Mouse (Mus musculus): Measurements from ENCODE around the gene Bsn.

The Bsn gene

GRCm38 (mm10) chr9:108057262-108057562 is 133.0 kb downstream of the Bsn start:
- in situ Hi-C loops (cut with MboI, MseI), result no loop called here

DNA sequence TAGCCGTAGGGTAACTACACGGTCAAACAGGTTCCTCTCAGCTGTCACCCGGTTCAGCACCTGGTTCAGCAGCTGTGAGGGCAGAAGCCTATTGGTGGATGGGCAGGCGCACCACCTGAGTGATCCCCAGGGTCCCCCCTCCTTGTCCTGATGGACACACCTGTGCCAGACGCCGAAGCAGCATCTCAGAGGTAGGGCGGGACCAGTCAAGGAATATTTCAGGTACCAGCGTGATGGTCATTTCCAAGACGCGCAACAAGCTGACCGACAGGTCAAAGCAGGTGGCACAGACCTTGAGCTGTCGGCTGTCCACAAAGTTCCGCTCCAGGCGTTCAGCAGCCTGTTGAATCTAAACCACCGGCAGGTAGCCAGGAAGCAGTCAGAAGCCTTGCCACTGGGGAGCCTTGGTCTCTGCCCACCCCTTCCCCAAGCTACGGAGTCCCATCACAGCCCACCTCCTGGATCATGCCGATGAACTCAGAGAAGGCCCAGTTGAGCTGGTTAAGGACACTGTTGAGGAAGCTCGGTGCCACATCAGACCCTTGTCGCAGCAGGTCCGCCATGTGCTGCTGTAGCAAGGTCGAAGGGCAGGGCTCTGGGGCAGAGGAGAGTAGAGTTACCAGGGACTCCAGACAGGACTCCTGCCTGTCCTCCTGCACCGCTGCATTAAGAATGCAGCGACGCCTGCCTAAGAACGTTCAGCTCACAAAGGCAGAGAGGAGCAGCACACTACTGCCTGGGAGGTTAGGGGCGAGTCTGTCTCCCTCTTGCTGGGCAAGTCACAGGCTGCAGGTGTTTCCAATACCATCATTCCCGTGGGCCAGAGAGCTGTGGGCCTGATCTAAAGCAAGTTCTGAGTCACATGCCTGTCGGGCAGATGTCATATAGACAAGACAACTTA is 133.6 kb downstream of the Bsn start:
- in situ Hi-C loops (cut with MboI, MseI), result no loop called here

DNA sequence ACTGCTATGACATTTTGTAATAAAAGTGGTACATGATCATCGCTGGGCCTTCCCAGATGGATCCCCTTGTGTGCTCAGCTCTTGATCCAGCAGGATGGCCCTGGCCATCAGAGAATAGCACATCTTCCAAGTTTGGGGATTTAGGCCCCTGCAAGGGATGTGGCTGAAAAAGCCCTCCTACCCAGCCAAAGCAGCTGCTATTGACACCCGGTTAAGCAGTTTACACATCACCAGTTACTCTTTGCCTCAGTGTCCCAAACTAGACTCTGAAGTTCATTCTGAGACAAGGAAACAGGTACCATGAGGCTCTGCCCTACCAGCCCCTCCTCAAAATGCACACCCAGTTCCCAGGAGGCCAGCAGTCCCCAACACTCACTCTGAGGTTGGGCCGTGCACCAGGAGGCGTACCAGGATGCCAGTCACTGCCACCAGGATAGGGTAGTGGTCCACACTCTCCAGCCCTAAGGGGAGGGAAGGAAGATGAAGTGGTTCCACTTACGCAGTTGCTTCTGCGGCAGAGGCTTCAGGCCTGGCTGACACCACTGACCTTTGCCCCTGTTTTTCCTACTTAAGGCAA is 134.4 kb downstream of the Bsn start:
- in situ Hi-C loops (cut with MboI, MseI), result no loop called here

GRCm38 (mm10) chr9:108055061-108055460 is 135.1 kb downstream of the Bsn start:
- in situ Hi-C loops (cut with MboI, MseI), result no loop called here

- in situ Hi-C loops (cut with MboI, MseI), result no loop called here
Measured at GRCm38 (mm10) chr9:108054331-108055040, 135.7 kb downstream of the Bsn start.

DNA sequence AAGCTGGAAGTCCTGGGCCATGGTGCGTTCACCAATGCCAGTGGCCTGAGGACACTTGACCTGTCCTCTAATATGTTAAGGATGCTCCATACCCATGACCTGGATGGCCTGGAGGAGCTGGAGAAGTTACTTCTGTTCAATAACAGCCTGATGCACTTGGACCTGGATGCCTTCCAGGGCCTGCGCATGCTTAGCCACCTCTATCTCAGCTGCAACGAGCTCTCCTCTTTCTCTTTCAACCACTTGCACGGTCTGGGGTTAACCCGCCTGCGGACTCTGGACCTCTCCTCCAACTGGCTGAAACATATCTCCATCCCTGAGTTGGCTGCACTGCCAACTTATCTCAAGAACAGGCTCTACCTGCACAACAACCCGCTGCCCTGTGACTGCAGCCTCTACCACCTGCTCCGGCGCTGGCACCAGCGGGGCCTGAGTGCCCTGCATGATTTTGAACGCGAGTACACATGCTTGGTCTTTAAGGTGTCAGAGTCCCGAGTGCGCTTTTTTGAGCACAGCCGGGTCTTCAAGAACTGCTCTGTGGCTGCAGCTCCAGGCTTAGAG is 136.4 kb downstream of the Bsn start:
- in situ Hi-C loops (cut with MboI, MseI), result no loop called here

DNA sequence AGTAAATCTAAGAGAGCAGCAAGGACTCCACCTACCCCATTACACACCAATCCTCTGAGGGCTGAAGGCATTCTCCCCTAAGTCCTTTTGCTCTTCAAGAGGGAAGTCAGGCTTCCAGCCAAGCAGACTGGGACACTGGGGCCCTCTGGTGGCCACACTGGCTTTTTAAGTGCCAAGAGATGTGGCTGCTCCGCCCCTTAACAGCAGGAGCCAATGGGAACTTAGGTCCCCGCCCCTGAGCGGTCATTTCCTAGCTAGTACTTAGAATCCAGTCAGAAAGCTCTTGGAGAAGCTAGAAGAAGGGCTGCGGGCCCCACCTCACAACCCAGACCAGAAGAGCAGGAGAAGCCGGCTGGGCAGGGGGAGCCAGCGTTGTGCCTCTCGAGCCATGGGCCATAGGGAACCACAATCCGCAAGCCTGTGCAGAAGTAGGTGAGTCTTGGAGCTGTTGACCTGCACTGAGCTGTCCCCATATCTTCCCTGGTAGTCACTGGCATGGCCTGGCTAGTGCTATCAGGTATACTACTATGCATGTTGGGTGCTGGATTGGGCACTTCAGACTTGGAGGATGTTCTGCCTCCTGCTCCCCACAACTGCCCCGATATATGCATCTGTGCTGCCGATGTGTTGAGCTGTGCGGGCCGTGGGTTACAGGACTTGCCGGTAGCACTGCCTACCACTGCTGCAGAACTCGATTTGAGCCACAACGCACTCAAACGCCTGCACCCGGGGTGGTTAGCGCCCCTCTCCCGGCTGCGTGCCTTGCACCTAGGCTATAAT is 137.1 kb downstream of the Bsn start, which contains the start of gene Amigo3:
Gene Amigo3 (plus strand): TSS at position 275 of the 780 bp plus-strand sequence.
- in situ Hi-C loops (cut with MboI, MseI), result no loop called here

- in situ Hi-C loops (cut with MboI, MseI), result no loop called here
Measured at GRCm38 (mm10) chr9:108052411-108052810, 137.8 kb downstream of the Bsn start.

- in situ Hi-C loops (cut with MboI, MseI), result no loop called here
Measured at GRCm38 (mm10) chr9:108051931-108052220, 138.3 kb downstream of the Bsn start.

DNA sequence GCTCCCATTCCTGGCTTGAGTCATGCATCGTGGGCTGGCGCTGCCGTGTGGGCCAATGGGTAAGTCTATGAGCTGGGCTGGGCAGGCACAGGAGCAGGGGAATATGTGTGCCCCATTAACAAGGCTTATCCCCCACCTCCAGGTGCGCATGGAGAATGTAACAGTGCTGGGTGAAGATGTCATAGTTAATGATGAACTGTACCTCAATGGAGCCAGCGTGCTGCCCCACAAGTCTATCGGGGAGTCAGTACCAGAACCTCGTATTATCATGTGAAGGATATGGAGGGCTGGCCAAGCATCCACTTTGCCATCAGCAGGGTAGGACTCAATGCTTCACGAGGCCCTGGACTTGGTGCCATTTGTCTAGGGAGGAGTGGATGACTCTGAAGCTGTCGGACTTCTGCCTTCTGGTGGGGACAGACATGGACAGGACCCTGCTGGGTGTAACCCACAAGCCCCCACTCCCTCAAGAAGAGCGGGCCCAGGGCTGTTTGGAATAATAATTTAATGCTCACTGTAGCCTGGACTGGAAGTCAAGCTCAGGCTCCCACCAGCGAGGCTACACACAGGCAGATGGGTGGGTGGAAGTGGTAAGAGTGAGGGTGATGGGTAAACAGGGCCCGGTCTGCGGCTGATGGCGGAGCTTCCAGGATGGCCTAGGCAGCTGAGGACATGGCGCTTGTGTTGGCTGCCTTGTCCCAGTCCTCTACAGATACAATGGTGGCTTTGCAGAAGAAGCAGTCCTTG is 138.8 kb downstream of the Bsn start:
- in situ Hi-C loops (cut with MboI, MseI), result no loop called here

DNA sequence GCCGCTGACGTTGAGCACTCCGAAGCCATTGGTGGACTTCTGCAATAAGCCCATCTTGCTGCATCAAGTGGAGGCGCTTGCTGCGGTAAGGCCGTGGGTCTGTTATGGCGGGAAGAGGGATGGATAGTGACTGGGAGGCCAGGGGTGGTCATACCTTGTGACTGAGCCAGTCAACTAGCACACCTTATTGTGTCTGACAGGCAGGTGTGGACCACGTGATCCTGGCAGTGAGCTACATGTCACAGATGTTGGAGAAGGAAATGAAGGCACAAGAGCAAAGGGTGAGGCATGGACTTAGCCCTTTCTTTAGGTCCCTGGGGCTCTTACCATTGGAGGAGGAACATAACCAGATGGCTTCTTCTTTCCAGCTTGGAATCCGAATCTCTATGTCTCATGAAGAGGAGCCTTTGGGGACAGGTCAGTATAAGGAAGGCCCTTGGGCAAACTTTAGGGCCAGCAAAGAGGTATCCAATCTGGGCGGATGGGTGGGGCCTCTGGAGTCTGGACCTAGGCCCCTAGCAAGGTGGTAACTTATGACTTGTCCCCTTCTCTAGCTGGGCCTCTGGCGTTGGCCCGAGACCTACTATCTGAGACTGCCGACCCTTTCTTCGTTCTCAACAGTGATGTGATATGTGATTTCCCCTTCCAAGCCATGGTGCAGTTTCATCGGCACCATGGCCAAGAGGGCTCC is 140.5 kb downstream of the Bsn start:
- in situ Hi-C loops (cut with MboI, MseI), result loop anchor here (5.0 to 25.0 kb wide), 2 partner anchors 47 to 1212 kb away; partner anchors contain the start of gene Ip6k1 (in 1 of the 2)

DNA sequence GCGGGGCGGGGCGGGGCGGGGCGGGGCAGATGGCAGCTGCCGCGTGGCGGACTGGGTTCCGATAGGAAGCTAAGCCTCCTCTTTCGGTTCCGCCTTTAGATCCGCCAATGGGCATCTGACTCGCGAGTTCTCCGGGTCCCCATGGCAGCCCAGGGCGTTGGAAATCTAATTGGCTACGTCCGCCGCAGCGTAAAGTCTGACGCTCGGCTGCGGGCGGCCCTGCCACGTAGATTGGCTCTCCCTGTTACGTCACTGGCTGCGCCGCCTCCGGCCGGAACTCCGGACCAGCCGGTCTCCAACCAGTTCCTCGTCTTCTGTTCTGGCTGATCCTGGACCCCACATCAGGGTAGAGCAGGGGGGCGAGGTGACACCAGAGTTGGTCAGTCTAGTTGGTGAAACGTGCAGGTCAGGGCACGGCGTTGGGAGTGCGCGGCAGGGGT is 141.1 kb downstream of the Bsn start, which contains the start of gene Gmppb:
Gene Gmppb (plus strand): TSS at position 227 of the 440 bp plus-strand sequence.
- in situ Hi-C loops (cut with MboI, MseI), result loop anchor here (5.0 to 25.0 kb wide), 2 partner anchors 47 to 1212 kb away; partner anchors contain the start of gene Ip6k1 (in 1 of the 2)

GRCm38 (mm10) chr9:108048566-108048955 is 141.6 kb downstream of the Bsn start:
- in situ Hi-C loops (cut with MboI, MseI), result loop anchor here (5.0 to 25.0 kb wide), 2 partner anchors 46 to 1211 kb away; partner anchors contain the start of gene Ip6k1 (in 1 of the 2)

- in situ Hi-C loops (cut with MboI, MseI), result loop anchor here (5.0 to 25.0 kb wide), 2 partner anchors 46 to 1211 kb away; partner anchors contain the start of gene Ip6k1 (in 1 of the 2)
Measured at GRCm38 (mm10) chr9:108047601-108048565, 142.3 kb downstream of the Bsn start.

- in situ Hi-C loops (cut with MboI, MseI), result loop anchor here (5.0 to 25.0 kb wide), 2 partner anchors 44 to 1209 kb away; partner anchors contain the start of gene Ip6k1 (in 1 of the 2)
Measured at GRCm38 (mm10) chr9:108046582-108046981, 143.6 kb downstream of the Bsn start.
